Mouse (Mus musculus): ENCODE measurements around the gene Palb2.

Gene Palb2

GRCm38 (mm10) chr7:122098009-122098408, 34.8 kb downstream of the Palb2 start:
- DNase-seq, result no peak

GRCm38 (mm10) chr7:122094564-122095330, 38.0 kb downstream of the Palb2 start:
- no peak for DNase-seq

DNA sequence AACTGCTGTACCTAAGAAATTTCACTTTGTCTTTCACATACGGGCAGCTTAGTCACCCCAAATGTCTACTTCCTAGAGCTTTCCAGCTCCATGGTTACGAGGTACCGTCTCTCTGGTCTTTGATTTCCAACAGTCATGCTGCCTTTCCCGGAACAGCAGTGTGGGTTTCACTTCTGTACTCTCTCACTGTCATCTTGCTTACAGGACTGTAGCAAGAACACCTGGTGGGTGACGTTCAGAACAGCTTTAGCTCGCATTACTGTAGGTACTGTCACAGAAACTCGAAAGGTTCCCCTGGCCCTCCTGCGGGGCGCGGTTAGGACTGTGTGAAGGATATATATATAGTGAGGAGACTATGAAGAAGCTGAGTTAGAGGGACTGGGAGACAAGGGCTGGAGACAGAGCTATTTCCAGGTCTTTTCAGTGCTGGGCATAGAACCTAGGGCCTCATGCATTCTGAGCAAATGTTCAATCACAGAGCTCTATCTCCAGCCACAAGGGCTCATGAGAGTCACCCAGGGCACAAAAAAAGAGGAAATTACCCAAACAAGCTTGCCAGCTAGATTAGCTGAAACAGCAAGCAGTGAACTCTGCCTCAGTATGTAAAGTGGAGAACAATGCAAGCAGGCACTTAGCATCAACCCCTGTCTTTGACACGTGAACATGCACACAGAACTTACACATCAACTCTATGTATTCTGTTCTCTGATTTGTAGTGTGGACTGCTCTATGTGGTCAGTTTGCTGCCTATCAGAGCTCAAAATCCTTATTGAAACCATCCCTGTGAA, 45.4 kb downstream of the Palb2 start:
- DNase-seq, result no peak

DNA sequence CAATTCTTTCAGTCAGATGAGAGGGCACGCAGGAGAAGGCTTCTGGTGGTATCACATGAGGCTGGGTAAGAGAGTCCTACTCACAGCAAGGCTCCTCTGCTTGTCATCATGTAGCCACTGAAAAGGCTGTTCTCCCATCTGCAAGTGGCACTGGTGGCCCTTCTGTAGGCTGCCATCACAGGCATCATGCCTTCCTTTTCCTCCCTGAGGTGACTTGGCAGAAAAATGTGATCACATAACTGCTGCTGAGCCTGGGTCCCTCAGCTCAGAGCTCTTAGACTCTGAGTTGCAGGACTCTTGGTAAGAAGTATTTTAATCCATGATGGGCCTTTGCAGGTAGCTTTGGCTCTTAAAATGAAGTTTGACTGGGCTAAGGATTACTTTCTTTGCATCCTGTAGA, 51.7 kb downstream of the Palb2 start:
- no peak for DNase-seq

GRCm38 (mm10) chr7:122079798-122080554, 52.8 kb downstream of the Palb2 start:
- DNase-seq, result no peak

- DNase-seq, result no peak
Measured at GRCm38 (mm10) chr7:122074374-122074773, 58.4 kb downstream of the Palb2 start.

GRCm38 (mm10) chr7:122067517-122068381, 65.0 kb downstream of the Palb2 start:
- DNase-seq, result peak; percentile 14

- peak; percentile 93 for DNase-seq
Measured at GRCm38 (mm10) chr7:122066945-122067516, 65.8 kb downstream of the Palb2 start, which contains the start of the genes Ubfd1 and Ears2. Gene Ubfd1 (plus strand): TSS chr7:122067175. Gene Ears2 (minus strand): TSS chr7:122067263.

GRCm38 (mm10) chr7:122066102-122066944, 66.5 kb downstream of the Palb2 start:
- no peak for DNase-seq

GRCm38 (mm10) chr7:122065656-122066055, 67.1 kb downstream of the Palb2 start:
- no peak for DNase-seq
